Mouse (Mus musculus) urinary bladder, postnatal 25 days (tissue): ENCODE results near the gene Cyp4f17.
"Not testable (repeated sequence)": the region's sequence is repeated elsewhere in the genome, so short reads cannot be mapped to it uniquely, and the experiment has no call there.

Experiments used
- DNase-seq: peaks from one replicate; pipeline ENCODE4 v3.0.0; 2022; ENCODE audit warnings: low spot score

The Cyp4f17 gene

GRCm38 (mm10) chr17:32527748-32528147, 21.9 kb downstream of the Cyp4f17 start:
- DNase-seq, result no peak

GRCm38 (mm10) chr17:32528408-32529337, 22.8 kb downstream of the Cyp4f17 start:
- peak; percentile 77 for DNase-seq

- not testable (repeated sequence) for DNase-seq
Measured at GRCm38 (mm10) chr17:32532356-32532755, 26.5 kb downstream of the Cyp4f17 start.

- DNase-seq, result no peak
Measured at GRCm38 (mm10) chr17:32534068-32534467, 28.2 kb downstream of the Cyp4f17 start.

- DNase-seq, result peak; percentile 88
Measured at GRCm38 (mm10) chr17:32536051-32536866, 30.4 kb downstream of the Cyp4f17 start, which contains the start of gene Cyp4f16. Cyp4f16 (plus strand) TSS chr17:32536558.

GRCm38 (mm10) chr17:32536867-32537250, 31.0 kb downstream of the Cyp4f17 start:
- DNase-seq, result no peak

- not testable (repeated sequence) for DNase-seq
Measured at GRCm38 (mm10) chr17:32544792-32545191, 38.9 kb downstream of the Cyp4f17 start.

- not testable (repeated sequence) for DNase-seq
Measured at GRCm38 (mm10) chr17:32550377-32550776, 44.5 kb downstream of the Cyp4f17 start.

- peak; percentile 64 for DNase-seq
Measured at GRCm38 (mm10) chr17:32550900-32551770, 45.3 kb downstream of the Cyp4f17 start.

GRCm38 (mm10) chr17:32553016-32553415, 47.2 kb downstream of the Cyp4f17 start:
- not testable (repeated sequence) for DNase-seq

GRCm38 (mm10) chr17:32554368-32554767, 48.5 kb downstream of the Cyp4f17 start:
- DNase-seq, result not testable (repeated sequence)

GRCm38 (mm10) chr17:32563301-32563700, 57.5 kb downstream of the Cyp4f17 start:
- DNase-seq, result not testable (repeated sequence)

- DNase-seq, result not testable (repeated sequence)
Measured at GRCm38 (mm10) chr17:32573286-32573685, 67.4 kb downstream of the Cyp4f17 start.

- no peak for DNase-seq
Measured at GRCm38 (mm10) chr17:32577496-32578186, 71.8 kb downstream of the Cyp4f17 start.
